Mouse (Mus musculus) embryonic facial prominence, embryonic 15.5 days (tissue): ENCODE measurements at regions not wholly inside any gene's neighbourhood (a gene's known extent, or its start where the extent isn't known, plus 50 kb on each side); places are given as distances from the start of the nearest gene placed in this dataset.

Experiments used
- ATAC-seq: fragments of 200-750 bp; cut with Nextera tagmentation; 2 replicates; pipeline ENCODE4 v1.8.0; 2017; ENCODE audit warnings: low read depth, moderate TSS enrichment; ENCODE audit not compliant: insufficient number of reproducible peaks, low FRiP score, low TSS enrichment
- H3K27ac ChIP-seq: fragments of 300-500 bp; sonication (generic); replicated peaks from 2 replicates; pipeline ENCODE4 v1.5.1; 2015; ENCODE audit warnings: mild to moderate bottlenecking, inconsistent platforms
- H3K27me3 ChIP-seq: fragments of 300-500 bp; sonication (generic); 2 replicates; pipeline ENCODE4 v1.6.1; 2015; ENCODE audit warnings: inconsistent platforms
- H3K36me3 ChIP-seq: fragments of 300-500 bp; sonication (generic); 2 replicates; pipeline ENCODE4 v1.6.1; 2015; ENCODE audit warnings: mild to moderate bottlenecking, inconsistent platforms
- H3K4me1 ChIP-seq: fragments of 300-500 bp; sonication (generic); 2 replicates; pipeline ENCODE4 v1.6.1; 2015; ENCODE audit warnings: inconsistent platforms
- H3K4me2 ChIP-seq: fragments of 300-500 bp; sonication (generic); replicated peaks from 2 replicates; pipeline ENCODE4 v1.6.1; 2015; ENCODE audit warnings: mild to moderate bottlenecking, inconsistent platforms
- H3K4me3 ChIP-seq: fragments of 300-500 bp; sonication (generic); replicated peaks from 2 replicates; pipeline ENCODE4 v1.5.1; 2015; ENCODE audit warnings: mild to moderate bottlenecking, inconsistent platforms
- H3K9ac ChIP-seq: fragments of 300-500 bp; sonication (generic); 2 replicates; pipeline ENCODE4 v1.6.1; 2015; ENCODE audit warnings: inconsistent platforms
- H3K9me3 ChIP-seq: fragments of 300-500 bp; sonication (generic); replicated peaks from 2 replicates; pipeline ENCODE4 v1.6.1; 2016; ENCODE audit warnings: inconsistent platforms
- WGBS: fragments of 180-500 bp; shearing (Covaris S2); methylation state at CpG from one replicate; pipeline ENCODE4 v1.1.7; 2015; 5-methylcytosine and 5-hydroxymethylcytosine counted together

DNA sequence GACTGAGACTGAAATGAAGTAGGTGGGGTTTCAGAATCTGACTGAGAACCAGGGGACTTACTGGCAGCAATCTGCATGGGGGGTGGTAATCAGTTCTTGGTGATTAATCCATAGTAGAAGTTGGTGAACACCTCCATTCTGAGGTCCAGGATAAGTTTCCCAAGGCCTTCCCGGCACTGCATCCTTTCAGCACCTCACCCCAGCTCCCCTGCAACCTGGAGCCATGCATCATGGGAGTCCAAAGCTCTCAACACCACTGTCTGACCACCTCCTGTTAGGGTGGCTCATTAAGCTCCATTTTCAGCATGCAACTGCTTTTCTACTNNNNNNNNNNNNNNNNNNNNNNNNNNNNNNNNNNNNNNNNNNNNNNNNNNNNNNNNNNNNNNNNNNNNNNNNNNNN, 157.0 kb downstream of the Cyp26b1 start:
- Histone ChIP-seq H3K9ac (no peak overlapping the region), H3K9me3 (peaks cover 5% of the 10 kb centered on the region; the same call in 1 of the 2 replicates), H3K27ac (no peak overlapping the region), H3K4me2 (no peak overlapping the region), H3K27me3 (no peaks in the 10 kb centered on the region; the same call in 1 of the 2 replicates), H3K36me3 (no peaks in the 10 kb centered on the region), H3K4me3 (no peak overlapping the region), H3K4me1 (peaks cover 9% of the 10 kb centered on the region)
- WGBS = 83% methylated on average over 1 of the region's 1 CpGs
- ATAC-seq = no peak

DNA sequence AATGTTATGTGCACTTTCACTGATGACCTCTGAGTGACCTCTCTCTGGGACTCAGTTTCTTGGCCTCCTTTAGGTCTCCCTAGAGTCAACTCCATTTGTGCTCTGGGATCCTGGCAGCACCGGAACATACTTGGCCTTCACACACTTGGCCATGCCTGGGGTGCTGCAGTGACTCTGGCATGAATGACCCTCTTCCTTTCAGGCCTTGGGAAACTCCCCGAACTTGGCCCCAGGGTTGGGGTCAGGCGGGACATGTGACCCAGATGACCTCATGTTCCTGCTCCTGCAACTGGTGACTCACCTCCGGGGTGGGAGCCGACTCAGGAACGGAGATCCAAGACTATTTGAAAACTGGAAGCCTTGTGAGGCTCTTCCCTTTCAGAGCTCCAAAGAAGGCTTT, 159.2 kb downstream of the Cyp26b1 start:
- no peaks in the 10 kb centered on the region; the same call in 1 of the 2 replicates for H3K27me3 ChIP-seq
- H3K4me3 ChIP-seq = no peak overlapping the region
- no peaks in the 10 kb centered on the region for H3K9me3 ChIP-seq
- WGBS = 79% methylated on average over 6 of the region's 6 CpGs
- no peaks in the 10 kb centered on the region for H3K36me3 ChIP-seq
- ATAC-seq = no peak
- H3K4me1 ChIP-seq = peaks cover 28% of the 10 kb centered on the region
- H3K9ac ChIP-seq = no peak overlapping the region
- H3K4me2 ChIP-seq = no peak overlapping the region
- H3K27ac ChIP-seq = no peak overlapping the region

DNA sequence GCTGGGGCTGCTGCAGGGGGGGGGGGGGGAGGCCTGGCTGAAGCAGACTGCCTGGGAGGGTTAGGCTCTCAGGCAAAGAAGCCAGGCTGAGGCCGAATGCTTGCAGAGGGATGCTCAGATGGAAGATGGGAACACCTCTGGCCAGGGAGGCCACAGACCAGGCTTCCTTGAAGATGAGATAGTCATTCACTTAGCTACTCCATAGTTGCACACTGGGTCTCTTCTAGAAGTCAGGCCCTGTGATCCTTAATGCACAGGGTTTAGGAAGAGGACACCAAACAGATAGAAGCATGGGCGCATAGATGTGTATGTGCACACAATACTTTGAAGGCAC, 162.1 kb downstream of the Cyp26b1 start:
- no peak for ATAC-seq
- no peak overlapping the region for H3K9ac ChIP-seq
- H3K4me3 ChIP-seq = no peak overlapping the region
- 55% methylated on average over 2 of the region's 2 CpGs for WGBS
- no peaks in the 10 kb centered on the region for H3K36me3 ChIP-seq
- peak overlapping the region; percentile 65 for H3K27ac ChIP-seq
- peak overlapping the region; percentile 23; the same call in 1 of the 2 replicates for H3K4me2 ChIP-seq
- no peaks in the 10 kb centered on the region for H3K9me3 ChIP-seq
- H3K27me3 ChIP-seq = no peaks in the 10 kb centered on the region
- H3K4me1 ChIP-seq = peaks cover 36% of the 10 kb centered on the region

DNA sequence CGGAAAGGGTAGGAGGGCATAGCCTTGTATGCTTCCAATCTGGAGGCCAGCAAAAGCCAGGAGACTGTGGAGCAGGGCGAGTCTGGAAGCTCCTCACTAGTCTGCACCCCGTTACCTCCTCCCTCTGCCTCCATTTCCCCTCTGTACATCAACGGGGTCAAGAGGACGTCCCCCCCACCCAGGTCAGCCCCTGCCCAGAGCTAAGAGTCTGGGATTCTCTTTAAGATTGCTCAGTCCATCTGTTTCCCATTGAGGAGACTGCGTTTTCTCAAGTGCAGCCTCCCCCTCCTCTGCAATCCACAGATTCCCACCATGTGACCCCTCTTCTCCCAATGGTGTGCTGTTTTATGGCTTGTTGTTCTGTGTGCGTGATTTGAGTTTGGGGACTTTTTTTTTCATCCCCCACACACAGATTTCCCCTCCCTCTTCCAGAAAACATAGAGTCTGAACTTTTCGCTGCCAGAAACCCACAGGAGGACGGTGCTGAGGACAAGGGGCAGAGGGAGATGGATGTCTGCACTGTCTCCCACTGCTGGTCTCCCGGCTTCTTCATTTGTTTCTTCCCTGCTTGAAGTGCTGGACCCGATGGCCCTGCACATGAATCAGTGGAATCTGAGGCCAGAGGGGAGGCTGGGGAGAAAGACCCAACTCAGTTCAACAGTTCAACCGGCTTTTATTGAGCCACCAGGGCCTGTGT, 162.6 kb downstream of the Cyp26b1 start:
- no peaks in the 10 kb centered on the region for H3K36me3 ChIP-seq
- peaks cover 36% of the 10 kb centered on the region for H3K4me1 ChIP-seq
- H3K9me3 ChIP-seq = no peaks in the 10 kb centered on the region
- peak overlapping the region; percentile 65 for H3K27ac ChIP-seq
- H3K9ac ChIP-seq = no peak overlapping the region
- ATAC-seq = peak; percentile 63; the same call in 1 of the 2 replicates
- 27% methylated on average over 12 of the region's 12 CpGs for WGBS
- H3K4me2 ChIP-seq = peak overlapping the region; percentile 23; the same call in 1 of the 2 replicates
- no peak overlapping the region for H3K4me3 ChIP-seq
- no peaks in the 10 kb centered on the region for H3K27me3 ChIP-seq

DNA sequence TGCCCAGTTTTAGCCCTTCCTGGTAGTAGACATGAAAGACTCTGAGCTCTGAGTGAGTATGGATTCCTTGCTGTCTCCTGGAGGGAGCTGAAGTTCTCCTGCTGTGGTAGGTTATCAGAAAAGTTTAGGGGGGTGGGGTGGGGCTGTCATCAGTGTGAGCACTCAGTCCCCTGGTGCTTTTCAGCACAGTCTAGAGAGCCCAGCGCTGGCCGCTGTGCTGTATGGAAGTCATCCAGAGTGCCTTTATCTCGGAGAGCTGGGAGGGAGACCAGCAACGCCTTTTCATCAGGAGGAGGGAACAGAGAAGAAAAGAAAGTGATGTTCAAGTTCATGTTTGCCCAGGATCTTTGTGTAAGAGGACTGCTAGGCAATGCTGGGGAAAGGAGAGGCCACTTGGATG, 163.6 kb downstream of the Cyp26b1 start:
- H3K9me3 ChIP-seq = no peaks in the 10 kb centered on the region
- no peaks in the 10 kb centered on the region for H3K27me3 ChIP-seq
- no peak overlapping the region for H3K9ac ChIP-seq
- H3K4me1 ChIP-seq = peaks cover 40% of the 10 kb centered on the region
- no peak overlapping the region for H3K4me2 ChIP-seq
- H3K27ac ChIP-seq = no peak overlapping the region
- ATAC-seq = no peak
- no peaks in the 10 kb centered on the region for H3K36me3 ChIP-seq
- H3K4me3 ChIP-seq = no peak overlapping the region
- whole genome bisulfite sequencing = 74% methylated on average over 4 of the region's 4 CpGs

DNA sequence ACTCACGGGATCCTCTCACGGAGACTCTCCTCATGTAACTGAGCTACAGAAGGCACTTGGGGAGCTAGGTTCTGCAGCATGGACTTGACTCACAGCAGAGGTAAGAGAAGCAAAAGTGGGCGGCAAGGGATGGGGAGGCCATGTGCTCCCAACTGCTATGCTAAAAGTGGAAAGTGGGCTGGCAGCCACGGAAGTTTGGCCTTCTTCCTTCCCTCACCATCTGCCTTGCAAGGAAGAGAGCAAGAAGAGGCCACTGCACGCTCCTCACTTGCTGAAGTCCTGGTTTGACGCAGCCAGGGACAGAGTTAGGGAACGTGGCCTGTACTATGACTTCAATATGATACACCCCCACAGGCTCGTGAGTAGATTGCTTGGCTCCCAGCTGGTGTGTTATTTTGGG, 164.5 kb downstream of the Cyp26b1 start:
- 62% methylated on average over 8 of the region's 8 CpGs for WGBS
- H3K9ac ChIP-seq = no peak overlapping the region

DNA sequence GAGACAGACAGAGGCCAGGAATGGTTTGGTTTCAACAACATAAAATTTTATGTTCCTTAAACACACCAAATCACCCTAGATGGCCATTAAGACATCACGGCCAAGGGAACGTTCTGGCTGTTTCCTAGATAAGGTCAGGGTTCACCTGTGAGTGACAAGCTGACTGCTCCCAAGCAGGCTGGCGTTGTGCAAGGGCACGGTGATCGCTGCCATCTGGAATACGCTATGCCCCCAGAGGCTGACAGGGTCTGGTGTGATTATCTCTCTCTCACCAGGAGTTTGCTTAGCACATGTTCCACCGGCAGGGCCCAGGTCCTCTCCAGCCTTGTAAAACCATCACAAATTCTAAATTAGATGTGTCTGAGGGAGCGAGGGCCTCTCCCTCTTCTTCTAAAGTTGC, 167.0 kb downstream of the Cyp26b1 start:
- ATAC-seq = no peak
- no peaks in the 10 kb centered on the region for H3K27me3 ChIP-seq
- 63% methylated on average over 8 of the region's 8 CpGs for WGBS

More for the DNA sequence above, 164.5 kb downstream of the Cyp26b1 start:
- H3K36me3 ChIP-seq = no peaks in the 10 kb centered on the region
- no peaks in the 10 kb centered on the region for H3K9me3 ChIP-seq
- H3K27ac ChIP-seq = no peak overlapping the region
- no peak overlapping the region for H3K4me2 ChIP-seq
- H3K27me3 ChIP-seq = no peaks in the 10 kb centered on the region
- no peak overlapping the region for H3K4me3 ChIP-seq
- H3K4me1 ChIP-seq = peaks cover 40% of the 10 kb centered on the region
- no peak for ATAC-seq

DNA sequence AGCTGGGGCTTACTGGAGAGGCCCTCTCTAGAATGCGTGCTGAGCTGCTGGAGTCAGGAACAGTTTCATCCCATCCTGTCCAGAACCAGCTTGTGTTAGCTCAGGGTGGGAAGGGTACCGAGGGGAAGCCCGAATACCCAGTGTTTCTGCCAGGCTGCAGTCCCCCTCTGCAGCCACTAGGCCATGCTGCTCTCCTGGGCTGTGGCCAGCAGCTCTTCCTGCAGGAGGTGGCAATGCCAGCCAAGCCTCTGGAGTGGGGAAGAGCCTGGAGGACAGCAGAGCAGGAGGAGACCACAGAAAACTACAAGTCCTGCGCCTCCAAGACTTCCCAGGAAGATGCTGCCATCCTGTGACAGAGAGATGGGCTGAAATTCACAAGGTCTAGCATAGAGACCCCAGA, 167.9 kb downstream of the Cyp26b1 start:
- Histone ChIP-seq H3K36me3 (no peaks in the 10 kb centered on the region), H3K27ac (no peak overlapping the region), H3K27me3 (no peaks in the 10 kb centered on the region), H3K9ac (no peak overlapping the region), H3K4me1 (peaks cover 22% of the 10 kb centered on the region), H3K9me3 (no peaks in the 10 kb centered on the region), H3K4me2 (no peak overlapping the region), H3K4me3 (no peak overlapping the region)
- ATAC-seq = 0 out of 2 replicates have a peak, but pooled peaks have one; percentile 44
- 43% methylated on average over 4 of the region's 4 CpGs for WGBS

More for the DNA sequence above, 167.0 kb downstream of the Cyp26b1 start:
- H3K4me1 ChIP-seq = peaks cover 31% of the 10 kb centered on the region
- H3K9me3 ChIP-seq = no peaks in the 10 kb centered on the region
- no peak overlapping the region for H3K4me2 ChIP-seq
- no peak overlapping the region for H3K27ac ChIP-seq
- no peak overlapping the region for H3K4me3 ChIP-seq
- H3K9ac ChIP-seq = no peak overlapping the region
- H3K36me3 ChIP-seq = no peaks in the 10 kb centered on the region

DNA sequence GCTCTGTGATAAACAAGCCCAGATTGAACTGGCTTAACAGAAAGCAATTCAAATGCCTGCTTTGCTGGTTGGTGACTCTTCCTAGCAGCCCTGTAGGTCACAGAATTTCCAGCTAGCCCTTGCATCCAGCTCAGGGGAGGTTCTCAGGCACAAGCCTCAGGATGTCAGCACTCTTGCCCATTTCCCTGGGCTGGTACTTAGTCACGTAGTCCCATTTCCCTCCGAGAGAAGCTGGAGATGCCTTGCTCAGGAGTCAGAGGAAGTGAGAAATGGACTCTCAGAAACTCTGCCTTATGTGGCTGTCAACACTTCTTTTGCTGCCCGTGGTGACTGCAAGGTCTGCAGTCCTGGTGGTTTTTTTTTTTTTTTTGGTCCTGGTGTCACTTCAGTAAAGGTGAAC, 170.8 kb downstream of the Cyp26b1 start:
- no peak overlapping the region for H3K9ac ChIP-seq
- no peak overlapping the region for H3K4me2 ChIP-seq
- 0 out of 2 replicates have a peak, but pooled peaks cover 6% of the 10 kb centered on the region for H3K4me1 ChIP-seq
- no peaks in the 10 kb centered on the region for H3K9me3 ChIP-seq
- H3K27me3 ChIP-seq = no peaks in the 10 kb centered on the region
- 53% methylated on average over 3 of the region's 3 CpGs for WGBS
- H3K4me3 ChIP-seq = no peak overlapping the region
- no peaks in the 10 kb centered on the region for H3K36me3 ChIP-seq
- no peak for ATAC-seq
- H3K27ac ChIP-seq = no peak overlapping the region

DNA sequence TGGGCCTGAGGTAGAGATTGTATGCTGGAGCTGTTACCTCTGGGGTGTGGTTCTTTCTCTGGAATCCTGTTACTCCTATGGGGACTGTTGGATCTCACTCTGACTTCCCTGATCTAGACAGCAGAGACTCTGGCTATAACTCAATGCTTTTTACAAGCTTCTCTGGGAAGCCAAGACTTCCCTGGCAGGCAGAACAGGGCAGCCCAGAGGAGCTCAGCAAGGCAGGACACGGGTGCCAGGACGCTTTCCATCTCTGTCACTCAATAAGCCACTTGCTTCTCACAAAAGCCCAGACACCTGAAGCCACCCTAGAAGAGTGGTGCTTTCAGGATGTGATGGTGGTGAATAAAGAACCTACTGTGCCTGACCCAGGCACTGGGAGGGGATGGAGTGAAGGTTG, 174.0 kb downstream of the Cyp26b1 start:
- Histone ChIP-seq H3K36me3 (no peaks in the 10 kb centered on the region), H3K4me1 (peaks cover 15% of the 10 kb centered on the region), H3K4me3 (no peak overlapping the region), H3K4me2 (no peak overlapping the region), H3K9ac (no peak overlapping the region), H3K27me3 (no peaks in the 10 kb centered on the region), H3K27ac (no peak overlapping the region), H3K9me3 (no peaks in the 10 kb centered on the region)
- ATAC-seq = no peak
- WGBS = 85% methylated on average over 2 of the region's 2 CpGs

DNA sequence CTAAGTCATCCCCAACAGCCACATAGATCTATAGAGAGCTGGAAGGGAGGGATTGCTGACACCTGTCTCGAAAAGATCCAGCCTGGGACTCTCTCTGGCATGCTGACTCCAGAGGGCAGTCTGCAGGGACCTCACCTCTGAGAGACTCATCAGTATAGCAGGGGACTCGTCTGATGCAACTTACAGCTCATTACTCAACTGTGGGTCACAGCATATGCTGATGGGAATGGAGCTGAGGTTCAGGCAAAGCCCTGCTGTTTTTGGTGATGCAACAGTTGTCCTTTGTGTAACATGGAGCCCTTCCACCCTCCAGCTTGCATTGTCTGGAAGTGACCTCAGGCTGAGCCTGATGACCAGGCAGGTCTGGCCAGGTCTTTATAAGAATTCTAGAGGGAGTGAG, 174.4 kb downstream of the Cyp26b1 start:
- Histone ChIP-seq H3K9me3 (no peaks in the 10 kb centered on the region), H3K27ac (no peak overlapping the region), H3K36me3 (no peaks in the 10 kb centered on the region), H3K4me3 (no peak overlapping the region), H3K4me2 (no peak overlapping the region), H3K9ac (no peak overlapping the region), H3K4me1 (peaks cover 19% of the 10 kb centered on the region), H3K27me3 (no peaks in the 10 kb centered on the region)
- WGBS = 83% methylated on average over 2 of the region's 2 CpGs
- ATAC-seq = no peak

DNA sequence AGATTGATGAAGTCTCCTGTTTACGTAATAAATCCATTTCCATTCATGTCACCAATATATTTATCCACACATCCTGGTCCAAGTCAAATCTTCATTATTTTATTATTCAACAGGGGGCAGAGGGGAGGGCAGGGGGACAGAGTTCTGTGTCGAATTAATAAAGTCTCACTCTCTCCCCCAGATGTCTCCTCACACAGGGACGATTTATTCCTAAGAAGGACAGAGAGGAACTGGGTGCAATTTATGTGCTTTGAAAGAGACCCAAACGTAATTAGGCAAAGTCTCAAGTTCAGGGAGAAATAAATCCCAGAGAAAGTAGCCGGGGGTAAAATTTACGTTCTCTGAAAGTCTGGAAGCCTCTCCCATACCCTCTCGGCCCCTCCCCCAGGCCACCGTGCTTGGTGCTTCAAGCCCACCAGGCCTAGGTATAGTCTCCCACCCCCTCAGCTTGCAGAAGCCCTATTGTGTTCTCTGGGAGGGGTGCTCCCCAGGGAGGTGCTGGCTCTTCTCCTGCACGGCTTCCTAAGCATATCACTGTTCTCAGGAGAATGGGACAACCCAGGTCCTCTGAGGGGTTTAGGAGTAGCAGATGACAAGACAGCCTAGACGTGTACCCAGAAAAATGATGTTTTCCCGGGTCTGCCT, 176.6 kb downstream of the Cyp26b1 start:
- Histone ChIP-seq H3K4me1 (peaks cover 25% of the 10 kb centered on the region), H3K36me3 (no peaks in the 10 kb centered on the region), H3K9ac (no peak overlapping the region), H3K27ac (no peak overlapping the region), H3K4me3 (no peak overlapping the region), H3K4me2 (no peak overlapping the region), H3K27me3 (no peaks in the 10 kb centered on the region), H3K9me3 (no peaks in the 10 kb centered on the region)
- 35% methylated on average over 11 of the region's 11 CpGs for WGBS
- no peak for ATAC-seq
